Comparison of ENCODE assay signal across 8 mouse cellular contexts in genomic region chr8:71679116-71679515, GRCm38 (mm10). TPM values are rescaled to one million over a fixed set of nuclear protein-coding genes. Genes with fewer than 3 reads are reported as not detected.
DNase-seq lines count a peak whose midpoint lies in the region; ATAC-seq and TF ChIP-seq lines count a peak whose summit lies in the region.

No protein-coding gene starts in this region.

- no peak for TF ChIP-seq EP300 in heart, adult 2 months (IDR thresholded peaks at IDR 0.05; ENCODE audit: insufficient read depth, low read depth, low read length)
- TF ChIP-seq EP300 in liver, postnatal 0 days (IDR thresholded peaks at IDR 0.05; ENCODE audit: low read depth), result no peak

- no peak overlapping the region; the same call in 1 of the 2 replicates for H3K4me3 ChIP-seq in heart, adult 2 months
- peak overlapping the region; percentile 9; the same call in 1 of the 2 replicates for H3K4me3 ChIP-seq in G1E (ENCODE audit: low read depth, low read length)
- H3K4me3 ChIP-seq in hindbrain, embryonic 10.5 days, result peak overlapping the region; percentile 38
- H3K4me3 ChIP-seq in liver, postnatal 0 days (ENCODE audit: low read depth, low read length), result no peak overlapping the region

- intact Hi-C loops in heart, adult 2 months (cut with DNase I), result no loop called here
- intact Hi-C loops in heart, postnatal 14 days (cut with DNase I), result no loop called here

- no peaks in the 10 kb centered on the region for H3K36me3 ChIP-seq in heart, adult 2 months (ENCODE audit: control insufficient read depth, insufficient read depth, low read length)
- peaks cover 69% of the 10 kb centered on the region for H3K36me3 ChIP-seq in G1E (replicated peaks)
- no peaks in the 10 kb centered on the region for H3K36me3 ChIP-seq in hindbrain, embryonic 10.5 days
- no peaks in the 10 kb centered on the region for H3K36me3 ChIP-seq in liver, postnatal 0 days (replicated peaks; ENCODE audit: insufficient read depth, low read length)

- TF ChIP-seq CTCF in heart, adult 2 months (IDR thresholded peaks at IDR 0.05), result no peak
- TF ChIP-seq CTCF in G1E (IDR thresholded peaks at IDR 0.05; ENCODE audit: low read depth, low read length), result no peak
- TF ChIP-seq CTCF in liver, postnatal 0 days (IDR thresholded peaks at IDR 0.05; ENCODE audit: low read depth), result no peak

- no peak overlapping the region for H3K27ac ChIP-seq in heart, adult 2 months
- no peak overlapping the region for H3K27ac ChIP-seq in hindbrain, embryonic 10.5 days
- H3K27ac ChIP-seq in liver, postnatal 0 days (ENCODE audit: low read depth), result no peak overlapping the region

- DNase-seq in heart, adult 2 months, result no peak
- DNase-seq in heart, postnatal 14 days, result no peak
- no peak for DNase-seq in G1E (ENCODE audit: low spot score)
- DNase-seq in hindbrain, embryonic 10.5 days (ENCODE audit: low spot score), result no peak
- no peak for DNase-seq in liver, postnatal 0 days
- DNase-seq in natural killer cell, adult 2 months (ENCODE audit: low spot score in 2 of 2), result no peak
- no peak for DNase-seq in adrenal gland, postnatal 4 days (ENCODE audit: low spot score in 2 of 2)

- WGBS in heart, adult 2 months, result 58% methylated on average over 16 of the region's 16 CpGs
- WGBS in hindbrain, embryonic 10.5 days, result 10% methylated on average over 16 of the region's 16 CpGs
- 65% methylated on average over 16 of the region's 16 CpGs for WGBS in liver, postnatal 0 days (ENCODE audit: insufficient replicate concordance)

- peaks cover 15% of the 10 kb centered on the region for H3K9me3 ChIP-seq in G1E (replicated peaks)
- H3K9me3 ChIP-seq in hindbrain, embryonic 10.5 days, result no peaks in the 10 kb centered on the region
- H3K9me3 ChIP-seq in liver, postnatal 0 days (ENCODE audit: low read length), result no peaks in the 10 kb centered on the region

- no peak for TF ChIP-seq POLR2A in heart, adult 2 months (IDR thresholded peaks at IDR 0.05; ENCODE audit: insufficient read depth, low read depth, low read length)

- no peaks in the 10 kb centered on the region for H3K79me2 ChIP-seq in heart, adult 2 months (replicated peaks; ENCODE audit: control insufficient read depth, insufficient read depth, low read length)

- H3K4me1 ChIP-seq in heart, adult 2 months (ENCODE audit: control insufficient read depth, insufficient read depth, low read length), result peaks cover 7% of the 10 kb centered on the region; the same call in 1 of the 2 replicates
- H3K4me1 ChIP-seq in G1E (ENCODE audit: insufficient read depth, low read depth, low read length), result peaks cover 30% of the 10 kb centered on the region
- peaks cover 34% of the 10 kb centered on the region for H3K4me1 ChIP-seq in hindbrain, embryonic 10.5 days (replicated peaks)
- H3K4me1 ChIP-seq in liver, postnatal 0 days (ENCODE audit: insufficient read depth), result peaks cover 18% of the 10 kb centered on the region

- peak overlapping the region; percentile 19 for H3K9ac ChIP-seq in heart, adult 2 months (ENCODE audit: low read depth, low read length)
- H3K9ac ChIP-seq in liver, postnatal 0 days (replicated peaks), result no peak overlapping the region

- peak overlapping the region; percentile 47; the same call in 1 of the 2 replicates for H3K4me2 ChIP-seq in liver, postnatal 0 days (ENCODE audit: low read depth, low read length)

- no peak for ATAC-seq in G1E (ENCODE audit: extremely low read depth, insufficient number of reproducible peaks, low FRiP score, poor library complexity, severe bottlenecking)
- ATAC-seq in liver, postnatal 0 days, result no peak
- no peak for ATAC-seq in CD4-positive, CD25-positive, alpha-beta regulatory T cell, adult 4 months

- H3K27me3 ChIP-seq in heart, adult 2 months (ENCODE audit: control insufficient read depth, insufficient read depth, low read length), result no peaks in the 10 kb centered on the region
- no peaks in the 10 kb centered on the region for H3K27me3 ChIP-seq in G1E (ENCODE audit: insufficient read depth, low read length)
- H3K27me3 ChIP-seq in hindbrain, embryonic 10.5 days (ENCODE audit: insufficient read depth, poor library complexity, severe bottlenecking), result peaks cover 97% of the 10 kb centered on the region
- peaks cover 17% of the 10 kb centered on the region; the same call in 1 of the 2 replicates for H3K27me3 ChIP-seq in liver, postnatal 0 days (ENCODE audit: insufficient read depth, low read length)

RNA-seq across cellular contexts. Expression of gene Jak3, which starts 3.0 kb away (rescaled TPM):
- 1 to 10 TPM; 8.1 to 8.6 TPM for total RNA-seq in heart, adult 2 months (2021)
- 23.3 and 24.0 TPM in 2 replicates for polyA plus RNA-seq in heart, adult 2 months (2012; rRNA removed)
- total RNA-seq in heart, postnatal 14 days (2021), result 10 to 100 TPM; 11.7 to 13.3 TPM
- total RNA-seq in G1E (2014; fragmentation: Nextera tagmentation) (29.8 and 32.0 TPM in 2 replicates), G1E (2017) (15.7 and 15.9 TPM in 2 replicates)
- 68.8 and 73.6 TPM in 2 replicates for polyA plus RNA-seq in G1E (2012)
- 3.2 and 3.6 TPM in 2 replicates for polyA plus RNA-seq in hindbrain, embryonic 10.5 days (2016; fragmentation: Nextera tagmentation; extraction: Ambion mirVana)
- 4.3 and 4.6 TPM in 2 replicates for polyA plus RNA-seq in liver, postnatal 0 days (2015; fragmentation: Nextera tagmentation; extraction: Ambion mirVana)
- 10 to 100 TPM; 17.7 to 19.3 TPM for total RNA-seq in adrenal gland, postnatal 4 days (2021)
- 10 to 100 TPM; 21.2 TPM for polyA plus RNA-seq in CD4-positive, CD25-positive, alpha-beta regulatory T cell, adult 4 months (2017; shearing (Covaris generic))

RNA-seq across cellular contexts. Expression of gene Unc13a, which starts 7.6 kb away (rescaled TPM):
- under 1 TPM; 0.61 to 0.86 TPM for total RNA-seq in heart, adult 2 months (2021)
- 1.4 and 1.8 TPM in 2 replicates for polyA plus RNA-seq in heart, adult 2 months (2012; rRNA removed)
- 1 to 10 TPM in 1 of 2 experiments, under 1 TPM in 1; 0.93 to 1.1 TPM for total RNA-seq in heart, postnatal 14 days (2021)
- total RNA-seq in G1E (2014; fragmentation: Nextera tagmentation), result 6.5 and 7.3 TPM in 2 replicates
- total RNA-seq in G1E (2017), result 4.1 and 5.2 TPM in 2 replicates
- polyA plus RNA-seq in G1E (2012), result 3.7 and 4.6 TPM in 2 replicates
- 4.4 and 8.4 TPM in 2 replicates for polyA plus RNA-seq in hindbrain, embryonic 10.5 days (2016; fragmentation: Nextera tagmentation; extraction: Ambion mirVana)
- polyA plus RNA-seq in liver, postnatal 0 days (2015; fragmentation: Nextera tagmentation; extraction: Ambion mirVana), result 0.25 and 0.36 TPM in 2 replicates
- 10 to 100 TPM; 11.7 to 12.9 TPM for total RNA-seq in adrenal gland, postnatal 4 days (2021)
- under 1 TPM; 0.47 to 0.50 TPM for polyA plus RNA-seq in CD4-positive, CD25-positive, alpha-beta regulatory T cell, adult 4 months (2017; shearing (Covaris generic))

RNA-seq across cellular contexts. Expression of gene Insl3, which starts 9.9 kb away (rescaled TPM):
- 1 to 10 TPM; 4.0 to 4.1 TPM for total RNA-seq in heart, adult 2 months (2021)
- 16.3 and 19.3 TPM in 2 replicates for polyA plus RNA-seq in heart, adult 2 months (2012; rRNA removed)
- total RNA-seq in heart, postnatal 14 days (2021), result 1 to 10 TPM; 5.0 to 7.0 TPM
- total RNA-seq in G1E (2014; fragmentation: Nextera tagmentation), result 3.4 and 9.1 TPM in 2 replicates
- total RNA-seq in G1E (2017), result 2.7 and 4.6 TPM in 2 replicates
- 28.6 and 35.3 TPM in 2 replicates for polyA plus RNA-seq in G1E (2012)
- polyA plus RNA-seq in hindbrain, embryonic 10.5 days (2016; fragmentation: Nextera tagmentation; extraction: Ambion mirVana), result 0.37 and 0.58 TPM in 2 replicates
- 1.3 and 2.8 TPM in 2 replicates for polyA plus RNA-seq in liver, postnatal 0 days (2015; fragmentation: Nextera tagmentation; extraction: Ambion mirVana)
- total RNA-seq in adrenal gland, postnatal 4 days (2021), result 1 to 10 TPM; 6.8 to 8.5 TPM
- polyA plus RNA-seq in CD4-positive, CD25-positive, alpha-beta regulatory T cell, adult 4 months (2017; shearing (Covaris generic)), result 10 to 100 TPM; 15.1 to 24.5 TPM

RNA-seq across cellular contexts. Expression of gene B3gnt3, which starts 22.5 kb away (rescaled TPM):
- total RNA-seq in heart, adult 2 months (2021), result 1 to 10 TPM; 6.1 to 6.4 TPM
- 5.4 and 8.6 TPM in 2 replicates for polyA plus RNA-seq in heart, adult 2 months (2012; rRNA removed)
- total RNA-seq in heart, postnatal 14 days (2021), result 10 to 100 TPM in 1 of 2 experiments, 1 to 10 TPM in 1; 9.4 to 11.4 TPM
- not detected in 2 replicates for total RNA-seq in G1E (2014; fragmentation: Nextera tagmentation)
- 0.05 and 0.06 TPM in 2 replicates for total RNA-seq in G1E (2017)
- not detected in 2 replicates for polyA plus RNA-seq in G1E (2012)
- polyA plus RNA-seq in hindbrain, embryonic 10.5 days (2016; fragmentation: Nextera tagmentation; extraction: Ambion mirVana), result 0.64 and 1.0 TPM in 2 replicates
- 3.0 TPM in 2 replicates for polyA plus RNA-seq in liver, postnatal 0 days (2015; fragmentation: Nextera tagmentation; extraction: Ambion mirVana)
- 1 to 10 TPM; 4.4 to 5.0 TPM for total RNA-seq in adrenal gland, postnatal 4 days (2021)
- polyA plus RNA-seq in CD4-positive, CD25-positive, alpha-beta regulatory T cell, adult 4 months (2017; shearing (Covaris generic)), result 1 to 10 TPM; 3.4 to 6.5 TPM

RNA-seq across cellular contexts. Expression of gene Fcho1, which starts 46.4 kb away (rescaled TPM):
- under 1 TPM; 0.23 to 0.64 TPM for total RNA-seq in heart, adult 2 months (2021)
- polyA plus RNA-seq in heart, adult 2 months (2012; rRNA removed), result 2.7 and 4.5 TPM in 2 replicates
- total RNA-seq in heart, postnatal 14 days (2021), result 1 to 10 TPM; 1.4 to 5.7 TPM
- total RNA-seq in G1E (2014; fragmentation: Nextera tagmentation), result 2.2 and 27.3 TPM in 2 replicates
- 7.6 and 7.7 TPM in 2 replicates for total RNA-seq in G1E (2017)
- polyA plus RNA-seq in G1E (2012), result 14.0 and 16.2 TPM in 2 replicates
- polyA plus RNA-seq in hindbrain, embryonic 10.5 days (2016; fragmentation: Nextera tagmentation; extraction: Ambion mirVana), result 16.7 and 26.9 TPM in 2 replicates
- polyA plus RNA-seq in liver, postnatal 0 days (2015; fragmentation: Nextera tagmentation; extraction: Ambion mirVana), result 15.3 and 16.7 TPM in 2 replicates
- 1 to 10 TPM; 8.4 to 9.8 TPM for total RNA-seq in adrenal gland, postnatal 4 days (2021)
- 10 to 100 TPM; 40.4 to 46.7 TPM for polyA plus RNA-seq in CD4-positive, CD25-positive, alpha-beta regulatory T cell, adult 4 months (2017; shearing (Covaris generic))

Comparison
In these comparisons a context has a peak if more than half of its experiments do, and no peak if none do; other contexts are left out.
1. H3K4me3 ChIP-seq: peak in G1E (single experiment) and hindbrain, embryonic 10.5 days (single experiment); none in heart, adult 2 months (single experiment) and liver, postnatal 0 days (single experiment).